Mouse (Mus musculus): ENCODE measurements around the gene Pycard. TPM values are rescaled to one million over a fixed set of nuclear protein-coding genes. Genes with fewer than 3 reads are reported as not detected.
A peak's percentile ranks its signal among the peaks of the same experiment; 100 is the strongest.
"Not testable (repeated sequence)": the region's sequence is repeated elsewhere in the genome, so short reads cannot be mapped to it uniquely, and the experiment has no call there.

Pycard gene
- polyA plus RNA-seq, 1 experiment from 2014 or later, result 6.4 TPM

DNA sequence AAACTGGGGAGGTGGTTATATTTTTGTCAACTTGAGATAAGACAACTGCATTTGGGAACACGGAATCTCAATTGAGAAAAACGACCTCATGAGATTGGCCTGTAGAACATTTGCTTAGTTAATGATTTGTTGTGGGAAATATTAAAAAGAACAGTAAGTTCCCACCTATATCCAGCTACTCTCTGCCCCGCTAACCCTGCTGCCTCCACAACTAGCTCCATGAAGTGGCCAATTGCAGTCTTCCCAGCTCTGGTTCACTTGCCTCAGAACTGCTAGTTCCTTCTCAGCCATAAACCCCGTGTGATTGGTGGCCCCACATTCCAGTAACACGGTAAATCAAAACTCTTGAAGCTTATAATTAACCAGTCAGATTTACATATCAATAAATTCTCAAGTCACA is 34.3 kb downstream of the Pycard start:
- ATAC-seq (ENCODE audit: low FRiP score), result no peak
- 65% methylated on average over 5 of the region's 5 CpGs for WGBS
- no peaks in the 10 kb centered on the region for H3K4me1 ChIP-seq

DNA sequence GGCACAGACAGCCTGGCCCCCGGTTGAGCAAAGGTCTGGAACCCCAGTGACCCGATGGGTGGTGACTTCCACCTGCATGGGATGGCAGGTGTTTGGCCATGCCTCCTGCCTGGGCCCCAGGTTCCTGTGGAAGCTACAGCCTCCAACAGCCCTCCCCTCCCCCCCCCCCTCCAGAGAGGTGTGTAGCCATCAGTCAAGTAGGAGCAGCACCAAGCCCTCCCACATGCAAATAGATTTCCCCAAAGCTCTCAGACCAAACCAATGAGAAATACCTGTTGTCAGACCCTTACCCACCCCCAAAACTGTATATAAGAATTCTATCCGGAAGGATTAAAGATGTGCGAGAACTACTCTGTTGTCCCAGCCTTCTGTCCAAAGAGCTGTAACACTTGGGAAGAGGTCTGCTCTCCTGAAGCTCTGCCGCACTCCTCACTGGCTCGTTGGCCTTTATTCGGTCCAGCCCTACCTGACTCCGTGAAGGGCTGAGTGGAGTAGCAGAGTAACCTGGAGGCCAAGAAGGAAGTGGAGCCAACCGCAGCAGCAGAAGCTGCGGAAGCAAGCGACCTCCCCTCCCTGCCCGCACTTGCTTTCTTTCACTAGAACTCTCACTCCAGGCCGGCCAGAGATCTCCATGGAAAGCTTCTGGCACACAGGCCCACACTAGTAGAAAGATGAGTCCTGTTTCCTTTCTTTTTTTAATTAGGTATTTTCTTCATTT is 40.6 kb downstream of the Pycard start:
- H3K4me3 ChIP-seq, result no peak overlapping the region
- ATAC-seq (ENCODE audit: low FRiP score), result no peak
- H3K9me3 ChIP-seq (replicated peaks), result no peaks in the 10 kb centered on the region
- WGBS, result 46% methylated on average over 13 of the region's 13 CpGs
- H3K36me3 ChIP-seq, result no peaks in the 10 kb centered on the region
- no peaks in the 10 kb centered on the region for H3K4me1 ChIP-seq
- H3K4me2 ChIP-seq (replicated peaks), result no peak overlapping the region
- H3K27ac ChIP-seq, result no peak overlapping the region
- H3K27me3 ChIP-seq, result peaks cover 3% of the 10 kb centered on the region; the same call in 1 of the 2 replicates
- H3K9ac ChIP-seq, result no peak overlapping the region

More for the DNA sequence above, 34.3 kb downstream of the Pycard start:
- Histone ChIP-seq H3K27me3 (no peaks in the 10 kb centered on the region; the same call in 1 of the 2 replicates), H3K4me2 (replicated peaks) (no peak overlapping the region), H3K4me3 (no peak overlapping the region), H3K36me3 (no peaks in the 10 kb centered on the region), H3K27ac (no peak overlapping the region), H3K9me3 (replicated peaks) (no peaks in the 10 kb centered on the region), H3K9ac (no peak overlapping the region)

DNA sequence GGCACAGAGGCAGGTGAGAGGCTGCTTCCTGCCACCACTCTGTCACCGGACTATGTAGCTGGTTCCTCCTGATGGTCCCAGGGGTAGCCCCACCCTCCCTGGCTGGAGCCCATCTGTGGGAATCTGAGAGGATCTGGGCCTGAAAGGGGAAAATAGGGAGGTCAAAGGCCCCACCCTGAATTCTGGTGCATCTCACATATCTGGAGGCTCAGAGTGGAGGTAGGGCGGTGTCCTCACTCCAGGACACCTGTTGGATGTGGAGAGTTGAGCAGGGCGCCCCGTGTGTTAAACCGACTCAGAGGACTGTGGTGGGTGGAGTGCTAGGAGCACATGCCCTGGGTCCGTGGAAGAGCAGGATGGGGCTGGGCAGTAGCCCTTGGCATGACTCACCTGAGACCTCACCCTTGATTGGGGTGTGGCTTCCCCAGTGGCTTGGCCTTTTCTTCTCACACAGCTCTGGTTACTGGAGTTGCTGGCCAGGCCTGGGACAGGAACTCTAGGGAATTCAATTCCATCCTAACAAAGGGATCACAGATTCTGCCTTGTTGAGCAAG is 47.1 kb downstream of the Pycard start, which contains the start of gene Prss36:
Gene Prss36 (minus strand): TSS at position 256 of the 554 bp plus-strand sequence.
- Histone ChIP-seq H3K4me2 (replicated peaks) (no peak within 1 kb of the TSS), H3K4me1 (no peaks in the 10 kb centered on the region), H3K27ac (no peak within 1 kb of the TSS), H3K4me3 (no peak within 1 kb of the TSS), H3K9ac (no peak within 1 kb of the TSS), H3K36me3 (no peaks in the 10 kb centered on the region), H3K9me3 (replicated peaks) (no peaks in the 10 kb centered on the region), H3K27me3 (peaks cover 36% of the 10 kb centered on the region)
- WGBS, result 79% methylated on average over 6 of the region's 6 CpGs
- ATAC-seq (ENCODE audit: low FRiP score), result no peak

DNA sequence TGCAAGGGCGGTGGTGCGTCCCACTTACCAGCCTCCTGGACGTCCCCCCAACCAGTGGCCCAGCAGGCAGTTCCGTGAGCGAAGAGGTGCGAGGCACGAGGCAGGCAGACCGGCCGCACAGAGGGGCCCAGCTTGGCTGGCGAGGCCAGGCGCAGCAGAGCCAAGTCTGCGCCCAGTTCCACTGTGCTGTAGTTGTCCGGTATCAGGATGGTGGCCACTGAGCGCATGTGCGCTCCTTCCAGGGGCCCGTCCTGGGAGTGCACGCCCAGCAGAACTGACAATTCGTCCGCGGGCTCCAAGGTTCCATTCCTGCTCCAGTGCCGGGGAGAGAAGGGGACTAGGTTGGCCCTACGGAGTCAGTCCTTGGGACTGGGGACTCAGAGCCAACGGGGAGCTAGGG is 49.1 kb downstream of the Pycard start:
- no peak overlapping the region for H3K9ac ChIP-seq
- H3K36me3 ChIP-seq, result no peaks in the 10 kb centered on the region
- H3K4me2 ChIP-seq (replicated peaks), result peak overlapping the region; percentile 31
- H3K27ac ChIP-seq, result no peak overlapping the region; the same call in 1 of the 2 replicates
- H3K9me3 ChIP-seq (replicated peaks), result no peaks in the 10 kb centered on the region
- no peak overlapping the region for H3K4me3 ChIP-seq
- H3K27me3 ChIP-seq, result peaks cover 36% of the 10 kb centered on the region
- WGBS, result 11% methylated on average over 23 of the region's 23 CpGs
- no peaks in the 10 kb centered on the region for H3K4me1 ChIP-seq
- ATAC-seq (ENCODE audit: low FRiP score), result no peak

DNA sequence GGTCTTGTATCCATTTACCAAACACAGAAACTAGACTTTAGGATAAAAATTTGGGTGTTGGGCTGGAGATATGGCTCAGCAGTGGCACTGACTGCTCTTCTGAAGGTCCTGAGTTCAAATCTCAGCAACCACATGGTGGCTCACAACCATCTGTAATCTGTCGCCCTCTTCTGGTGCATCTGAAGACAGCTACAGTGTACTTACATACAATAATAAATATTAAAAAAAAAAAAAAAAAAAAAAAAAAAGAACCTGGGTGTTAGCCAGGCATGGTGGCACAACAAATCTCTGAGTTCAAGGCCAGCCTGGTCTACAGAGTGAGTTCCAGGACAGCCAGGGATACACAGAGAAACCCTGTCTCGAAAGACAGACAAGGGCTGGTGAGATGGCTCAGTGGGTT is 51.6 kb downstream of the Pycard start:
- not testable (repeated sequence) for H3K4me2 ChIP-seq (replicated peaks); H3K27ac ChIP-seq; ATAC-seq (ENCODE audit: low FRiP score); H3K9me3 ChIP-seq (replicated peaks); H3K4me3 ChIP-seq; H3K4me1 ChIP-seq; H3K36me3 ChIP-seq; H3K9ac ChIP-seq
- 53% methylated on average over 2 of the region's 2 CpGs for WGBS
- peaks cover 36% of the 10 kb centered on the region for H3K27me3 ChIP-seq

Other genes with a start within 250 kb of the Pycard start
- 10.7 and 11.4 TPM in 2 replicates for gene Fbxl19, start 249.3 kb downstream of the Pycard start, polyA plus RNA-seq (2016; fragmentation: Nextera tagmentation; extraction: Ambion mirVana)
- 9.6 and 10.0 TPM in 2 replicates for gene Orai3, start 224.1 kb downstream of the Pycard start, polyA plus RNA-seq (2016; fragmentation: Nextera tagmentation; extraction: Ambion mirVana)
- 19.8 and 23.4 TPM in 2 replicates for gene Setd1a, start 217.2 kb downstream of the Pycard start, polyA plus RNA-seq (2016; fragmentation: Nextera tagmentation; extraction: Ambion mirVana)
- not detected in 2 replicates for gene Gm49388, start 208.3 kb downstream of the Pycard start, polyA plus RNA-seq (2016; fragmentation: Nextera tagmentation; extraction: Ambion mirVana)
- 8.6 and 8.8 TPM in 2 replicates for gene Hsd3b7, start 193.3 kb downstream of the Pycard start, polyA plus RNA-seq (2016; fragmentation: Nextera tagmentation; extraction: Ambion mirVana)
- gene Stx4a, start 169.6 kb downstream of the Pycard start, polyA plus RNA-seq (2016; fragmentation: Nextera tagmentation; extraction: Ambion mirVana), result 28.1 and 32.1 TPM in 2 replicates
- gene Stx1b, start 169.3 kb downstream of the Pycard start, polyA plus RNA-seq (2016; fragmentation: Nextera tagmentation; extraction: Ambion mirVana), result 20.0 and 20.5 TPM in 2 replicates
- 19.7 and 20.9 TPM in 2 replicates for gene Zfp646, start 117.6 kb downstream of the Pycard start, polyA plus RNA-seq (2016; fragmentation: Nextera tagmentation; extraction: Ambion mirVana)
- 37.4 and 37.5 TPM in 2 replicates for gene Zfp668, start 117.0 kb downstream of the Pycard start, polyA plus RNA-seq (2016; fragmentation: Nextera tagmentation; extraction: Ambion mirVana)
- 0.77 and 0.98 TPM in 2 replicates for gene Prss53, start 102.9 kb downstream of the Pycard start, polyA plus RNA-seq (2016; fragmentation: Nextera tagmentation; extraction: Ambion mirVana)
- gene Gm21974, start 98.4 kb downstream of the Pycard start, polyA plus RNA-seq (2016; fragmentation: Nextera tagmentation; extraction: Ambion mirVana), result not detected in 2 replicates
- gene Vkorc1, start 98.2 kb downstream of the Pycard start, polyA plus RNA-seq (2016; fragmentation: Nextera tagmentation; extraction: Ambion mirVana), result 64.2 and 66.7 TPM in 2 replicates
- 74.4 and 75.1 TPM in 2 replicates for gene Bckdk, start 89.8 kb downstream of the Pycard start, polyA plus RNA-seq (2016; fragmentation: Nextera tagmentation; extraction: Ambion mirVana)
- 49.6 and 50.9 TPM in 2 replicates for gene Kat8, start 81.4 kb downstream of the Pycard start, polyA plus RNA-seq (2016; fragmentation: Nextera tagmentation; extraction: Ambion mirVana)
- gene Prss8, start 63.8 kb downstream of the Pycard start, polyA plus RNA-seq (2016; fragmentation: Nextera tagmentation; extraction: Ambion mirVana), result 4.2 and 7.3 TPM in 2 replicates
- 10.4 and 12.0 TPM in 2 replicates for gene Prss36, start 47.1 kb downstream of the Pycard start, polyA plus RNA-seq (2016; fragmentation: Nextera tagmentation; extraction: Ambion mirVana)
- gene Fus, start 26.4 kb downstream of the Pycard start, polyA plus RNA-seq (2016; fragmentation: Nextera tagmentation; extraction: Ambion mirVana), result 502 and 538 TPM in 2 replicates
- 0.15 and 0.59 TPM in 2 replicates for gene Trim72, start 10.1 kb upstream of the Pycard start, polyA plus RNA-seq (2016; fragmentation: Nextera tagmentation; extraction: Ambion mirVana)
- 0.83 and 0.97 TPM in 2 replicates for gene Itgam, start 68.8 kb upstream of the Pycard start, polyA plus RNA-seq (2016; fragmentation: Nextera tagmentation; extraction: Ambion mirVana)
- gene Gm49368, start 68.8 kb upstream of the Pycard start, polyA plus RNA-seq (2016; fragmentation: Nextera tagmentation; extraction: Ambion mirVana), result not detected in 2 replicates
- 0.08 TPM in 1 of 2 replicates, not detected in the other for gene Itgax, start 135.7 kb upstream of the Pycard start, polyA plus RNA-seq (2016; fragmentation: Nextera tagmentation; extraction: Ambion mirVana)
- gene Itgad, start 160.5 kb upstream of the Pycard start, polyA plus RNA-seq (2016; fragmentation: Nextera tagmentation; extraction: Ambion mirVana), result not detected in 2 replicates
- gene Cox6a2, start 212.5 kb upstream of the Pycard start, polyA plus RNA-seq (2016; fragmentation: Nextera tagmentation; extraction: Ambion mirVana), result 1.3 and 4.1 TPM in 2 replicates
- gene Armc5, start 243.5 kb upstream of the Pycard start, polyA plus RNA-seq (2016; fragmentation: Nextera tagmentation; extraction: Ambion mirVana), result 16.4 and 17.4 TPM in 2 replicates
- gene 9130023H24Rik, start 244.2 kb upstream of the Pycard start, polyA plus RNA-seq (2016; fragmentation: Nextera tagmentation; extraction: Ambion mirVana), result 13.8 and 14.1 TPM in 2 replicates